Mouse (Mus musculus) CH12.LX (cell line): ENCODE measurements around the gene Zfand6. TPM values are rescaled to one million over a fixed set of nuclear protein-coding genes. Genes with fewer than 3 reads are reported as not detected.

Experiments used
- DNase-seq: peaks from one replicate; pipeline ENCODE4 v3.0.0-alpha.2; 2013; ENCODE audit errors: extremely low read depth
- H3K27ac ChIP-seq: 2 replicates; pipeline ENCODE4 v1.5.1; 2012; ENCODE audit warnings: low read depth, mild to moderate bottlenecking, control low read depth, moderate library complexity; ENCODE audit not compliant: insufficient read depth
- H3K27me3 ChIP-seq: replicated peaks from 2 replicates; pipeline ENCODE3; 2012; ENCODE audit warnings: inconsistent platforms
- H3K36me3 ChIP-seq, 2 experiments: replicated peaks in 1 of 2; 2 replicates each; pipeline versions ENCODE3 to v1.6.1; 2012; ENCODE audit warnings: inconsistent platforms in 1 of 2, low read length in 1 of 2, mild to moderate bottlenecking in 1 of 2, mixed read lengths in 1 of 2, moderate library complexity in 1 of 2; ENCODE audit not compliant: control insufficient read depth in 1 of 2, insufficient read depth in 1 of 2
- H3K4me1 ChIP-seq, 2 experiments: 2 replicates each; pipeline ENCODE4 v1.6.1; 2012; ENCODE audit warnings: inconsistent platforms in 1 of 2, moderate library complexity in 1 of 2; ENCODE audit not compliant: insufficient read depth in 2 of 2, control insufficient read depth in 1 of 2
- H3K4me2 ChIP-seq: 2 replicates; pipeline ENCODE4 v1.6.1; 2012; ENCODE audit warnings: low read depth, mild to moderate bottlenecking, control low read depth; ENCODE audit not compliant: poor library complexity, insufficient read depth, severe bottlenecking
- H3K4me3 ChIP-seq, 3 experiments: fragments of 150-350 bp in 1 of 3; sonication (generic) in 1 of 3; replicated peaks in 1 of 3; 2 replicates each; pipeline versions ENCODE3 to v1.5.1; 2011 to 2012; ENCODE audit warnings: low read depth in 2 of 3, low read length in 2 of 3, mild to moderate bottlenecking in 2 of 3, moderate library complexity in 2 of 3, control low read depth in 1 of 3, improper control_type of control experiment in 1 of 3, inconsistent platforms in 1 of 3, mixed read lengths in 1 of 3; ENCODE audit not compliant: poor library complexity in 1 of 3
- H3K79me2 ChIP-seq: replicated peaks from 2 replicates; pipeline ENCODE4 v1.6.1; 2012; ENCODE audit warnings: mild to moderate bottlenecking, moderate library complexity; ENCODE audit not compliant: control insufficient read depth, poor library complexity, insufficient read depth, severe bottlenecking; ENCODE audit errors: extremely low read depth
- H3K9ac ChIP-seq: 2 replicates; pipeline ENCODE4 v1.6.1; 2012; ENCODE audit warnings: low read depth, mild to moderate bottlenecking, control low read depth, moderate library complexity; ENCODE audit not compliant: insufficient read depth
- H3K9me3 ChIP-seq: replicated peaks from 2 replicates; pipeline ENCODE3; 2012; ENCODE audit warnings: low read length, inconsistent platforms, mixed read lengths
- CHD1 ChIP-seq: IDR thresholded peaks from 2 replicates; pipeline ENCODE4 v1.6.1; 2012; ENCODE audit warnings: low read depth, low read length, improper control_type of control experiment, inconsistent platforms
- CHD2 ChIP-seq: IDR thresholded peaks from 2 replicates; pipeline ENCODE4 v1.6.1; 2011; ENCODE audit warnings: low read length, improper control_type of control experiment
- CTCF ChIP-seq, 2 experiments: IDR thresholded peaks in 1 of 2; conservative IDR thresholded peaks in 1 of 2; 2 replicates each; pipeline ENCODE4 v1.5.1; 2011 to 2012; ENCODE audit warnings: low read depth in 2 of 2, low read length in 2 of 2, improper control_type of control experiment in 1 of 2, inconsistent platforms in 1 of 2, mild to moderate bottlenecking in 1 of 2, moderate library complexity in 1 of 2
- ELF1 ChIP-seq: IDR thresholded peaks from 2 replicates; pipeline ENCODE4 v1.6.1; 2014; ENCODE audit warnings: low read depth, mild to moderate bottlenecking, inconsistent platforms, low read length, improper control_type of control experiment
- EP300 ChIP-seq: IDR thresholded peaks from 2 replicates; pipeline ENCODE4 v1.6.1; 2011; ENCODE audit warnings: low read length, improper control_type of control experiment
- ETS1 ChIP-seq: conservative IDR thresholded peaks from 2 replicates; pipeline ENCODE4 v1.6.1; 2012; ENCODE audit warnings: low read depth, mild to moderate bottlenecking, inconsistent platforms, low read length, improper control_type of control experiment, moderate library complexity
- HCFC1 ChIP-seq: IDR thresholded peaks from 2 replicates; pipeline ENCODE4 v1.6.1; 2012; ENCODE audit warnings: low read depth, mild to moderate bottlenecking, inconsistent platforms, low read length, improper control_type of control experiment
- JUND ChIP-seq: conservative IDR thresholded peaks from 2 replicates; pipeline ENCODE4 v1.6.1; 2011; ENCODE audit warnings: low read depth, low read length, improper control_type of control experiment
- KAT2A ChIP-seq: IDR thresholded peaks from 2 replicates; pipeline ENCODE4 v1.6.1; 2012; ENCODE audit warnings: low read length, improper control_type of control experiment, inconsistent platforms; ENCODE audit not compliant: insufficient replicate concordance
- MEF2A ChIP-seq: IDR thresholded peaks from 2 replicates; pipeline ENCODE4 v1.6.1; 2014; ENCODE audit warnings: low read depth, mild to moderate bottlenecking, inconsistent platforms, low read length, improper control_type of control experiment, borderline replicate concordance
- MXI1 ChIP-seq: IDR thresholded peaks from 2 replicates; pipeline ENCODE4 v1.6.1; 2011; ENCODE audit warnings: mild to moderate bottlenecking, low read depth, low read length, improper control_type of control experiment
- MYC ChIP-seq: IDR thresholded peaks from 2 replicates; pipeline ENCODE4 v1.6.1; 2011; ENCODE audit warnings: low read depth, mild to moderate bottlenecking, improper control_type of control experiment, low read length
- NELFE ChIP-seq: IDR thresholded peaks from 2 replicates; pipeline ENCODE4 v1.6.1; 2011; ENCODE audit warnings: low read depth, low read length, improper control_type of control experiment
- NRF1 ChIP-seq: IDR thresholded peaks from 2 replicates; pipeline ENCODE4 v1.6.1; 2014; ENCODE audit warnings: low read depth, mild to moderate bottlenecking, inconsistent platforms, low read length, improper control_type of control experiment, moderate library complexity
- POLR2A ChIP-seq: IDR thresholded peaks from 2 replicates; pipeline ENCODE4 v1.6.1; 2011; ENCODE audit warnings: low read depth, mild to moderate bottlenecking, improper control_type of control experiment, low read length
- TBP ChIP-seq: conservative IDR thresholded peaks from 2 replicates; pipeline ENCODE4 v1.6.1; 2011; ENCODE audit warnings: low read depth, low read length, improper control_type of control experiment
- TCF12 ChIP-seq: IDR thresholded peaks from 2 replicates; pipeline ENCODE4 v1.6.1; 2014; ENCODE audit warnings: low read depth, mild to moderate bottlenecking, inconsistent platforms, low read length, improper control_type of control experiment
- USF2 ChIP-seq: conservative IDR thresholded peaks from 2 replicates; pipeline ENCODE4 v1.6.1; 2011; ENCODE audit warnings: low read depth, low read length, improper control_type of control experiment
- ZC3H11A ChIP-seq: IDR thresholded peaks from 2 replicates; pipeline ENCODE4 v1.6.1; 2012; ENCODE audit warnings: low read depth, mild to moderate bottlenecking, inconsistent platforms, low read length, improper control_type of control experiment
- ZKSCAN1 ChIP-seq: IDR thresholded peaks from 2 replicates; pipeline ENCODE4 v1.6.1; 2012; ENCODE audit warnings: low read depth, inconsistent platforms, low read length, improper control_type of control experiment, borderline replicate concordance
- ZMIZ1 ChIP-seq: IDR thresholded peaks from 2 replicates; pipeline ENCODE4 v1.6.1; 2012; ENCODE audit warnings: low read depth, mild to moderate bottlenecking, inconsistent platforms, low read length, improper control_type of control experiment
- dilution Hi-C: fragments of 300-500 bp; cut with MboI; formaldehyde crosslinking; loops from 2 replicates; pipeline ENCODE4 v1.14.3; 2020; ENCODE audit warnings: low sequenced_read_pairs; ENCODE audit not compliant: extremely low pct_unique_long_range_greater_than_20kb, extremely low pct_ligation_motif_present
- in situ Hi-C: fragments of 300-500 bp; cut with MboI; formaldehyde crosslinking; loops from 3 replicates; pipeline ENCODE4 v1.14.3; 2019; ENCODE audit warnings: low sequenced_read_pairs, low pct_ligation_motif_present, low pct_unique_long_range_greater_than_20kb, mixed read lengths
- polyA plus RNA-seq: library from polyadenylated mRNA; unstranded; fragments of >175 nt; gene quantifications from 2 replicates; pipeline ENCODE4 v1.2.1, GENCODE M21; 2012; ENCODE audit warnings: low read depth; ENCODE audit not compliant: insufficient read length
- total RNA-seq, 2 experiments: library from RNA; depleted of rRNA; stranded (reverse); fragments of 300-350 nt in 1 of 2; fragments of >200 nt in 1 of 2; gene quantifications; 2 replicates each; pipeline ENCODE4 v1.2.3; 2012 to 2014

The Zfand6 gene
- total and polyA plus RNA-seq, 3 experiments: 57.5 to 196 (median 78.0) TPM

- Histone ChIP-seq H3K27ac (no peak overlapping the region), H3K4me3 (no peak overlapping the region), H3K4me1 (peaks cover 17 to 74% of the 10 kb centered on the region in 2 experiments), H3K79me2 (no peaks in the 10 kb centered on the region), H3K36me3 (peaks cover 58 to 91% of the 10 kb centered on the region in 2 experiments), H3K9me3 (no peaks in the 10 kb centered on the region), H3K27me3 (no peaks in the 10 kb centered on the region), H3K4me2 (no peak overlapping the region), H3K9ac (no peak overlapping the region)
- TF ChIP-seq NELFE: no peak
- no peak for TF ChIP-seq EP300
- TF ChIP-seq NRF1: no peak
- TF ChIP-seq HCFC1: no peak
- TF ChIP-seq TCF12: no peak
- dilution Hi-C loops: no loop called here
- DNase-seq: no peak
- in situ Hi-C loops: no loop called here
Measured at GRCm38 (mm10) chr7:84587101-84587783, 102.5 kb downstream of the Zfand6 start.

GRCm38 (mm10) chr7:84586360-84587100 is 103.2 kb downstream of the Zfand6 start:
- H3K27me3 ChIP-seq: no peaks in the 10 kb centered on the region
- H3K9me3 ChIP-seq: no peaks in the 10 kb centered on the region
- H3K27ac ChIP-seq: no peak overlapping the region
- H3K4me2 ChIP-seq: no peak overlapping the region
- dilution Hi-C loops: no loop called here
- DNase-seq: no peak
- in situ Hi-C loops: no loop called here
- peaks cover 14 to 67% of the 10 kb centered on the region in 2 experiments for H3K4me1 ChIP-seq
- H3K36me3 ChIP-seq: peaks cover 58 to 89% of the 10 kb centered on the region in 2 experiments
- H3K79me2 ChIP-seq: no peaks in the 10 kb centered on the region
- H3K4me3 ChIP-seq: no peak overlapping the region
- H3K9ac ChIP-seq: no peak overlapping the region
- TF ChIP-seq USF2 (no peak), ELF1 (no peak)

- no peak overlapping the region for H3K9ac ChIP-seq
- H3K27ac ChIP-seq: no peak overlapping the region
- TF ChIP-seq ELF1: no peak
- no peak for TF ChIP-seq MYC
- no peak for TF ChIP-seq ZC3H11A
- TF ChIP-seq USF2: no peak
- no peak for TF ChIP-seq TBP
- TF ChIP-seq MEF2A: no peak
- TF ChIP-seq POLR2A: no peak
- no peak for TF ChIP-seq JUND
- TF ChIP-seq CHD1: no peak
- TF ChIP-seq NELFE: no peak
- no peak for TF ChIP-seq CHD2
- no peak for TF ChIP-seq MXI1
- no peak for TF ChIP-seq TCF12
- TF ChIP-seq ZKSCAN1: no peak
- TF ChIP-seq ETS1: no peak
- no peak for TF ChIP-seq ZMIZ1
- no peak for TF ChIP-seq CTCF (conservative IDR thresholded peaks at IDR 0.05 in 1 of 2, IDR thresholded peaks at IDR 0.05 in 1 of 2; ENCODE audit: low read depth in 2 of 2, low read length in 2 of 2)
- TF ChIP-seq KAT2A: no peak
- H3K4me1 ChIP-seq: peaks cover 6 to 53% of the 10 kb centered on the region in 2 experiments
- dilution Hi-C loops (no loop called here), in situ Hi-C loops (no loop called here)
- no peaks in the 10 kb centered on the region for H3K79me2 ChIP-seq
- H3K27me3 ChIP-seq: no peaks in the 10 kb centered on the region
- DNase-seq: no peak
- H3K4me2 ChIP-seq: no peak overlapping the region
- peaks cover 58 to 88% of the 10 kb centered on the region in 2 experiments for H3K36me3 ChIP-seq
- H3K4me3 ChIP-seq: no peak overlapping the region
- H3K9me3 ChIP-seq: no peaks in the 10 kb centered on the region
Measured at GRCm38 (mm10) chr7:84585086-84585485, 104.7 kb downstream of the Zfand6 start.
